Mouse (Mus musculus) ES-E14 (cell line): Measurements from ENCODE around the gene Slc6a6.

Source experiments
- HCFC1 ChIP-seq: IDR thresholded peaks from 2 replicates; pipeline ENCODE4 v1.6.1; 2012; ENCODE audit warnings: low read length, inconsistent platforms, borderline replicate concordance; ENCODE audit not compliant: insufficient read depth
- ZC3H11A ChIP-seq: IDR thresholded peaks from 2 replicates; pipeline ENCODE4 v1.6.1; 2012; ENCODE audit warnings: low read depth, mild to moderate bottlenecking, inconsistent platforms, low read length, borderline replicate concordance

DNA sequence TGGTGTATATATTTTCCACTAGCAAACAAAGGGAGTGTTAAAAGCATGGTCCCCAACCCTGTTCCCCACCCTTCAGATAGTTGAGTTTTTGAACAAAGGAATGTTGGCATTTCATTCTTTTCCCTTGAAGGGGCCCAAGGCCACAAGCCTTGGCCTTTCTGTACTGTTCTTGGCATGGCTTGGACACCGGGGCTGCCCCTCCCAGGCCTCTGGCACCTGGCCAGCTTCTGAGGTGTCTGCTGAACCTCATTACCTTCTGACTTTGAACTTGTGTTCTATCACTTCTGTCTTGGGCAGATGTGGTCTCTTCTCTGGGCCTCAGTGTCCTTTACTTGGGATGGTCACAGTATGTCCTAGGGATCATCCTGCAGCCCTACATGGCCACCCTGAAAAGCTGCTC, 43.5 kb downstream of the Slc6a6 start:
- TF ChIP-seq ZC3H11A (no peak), HCFC1 (no peak)
